Mouse (Mus musculus): ENCODE data around the gene Ppp1r26. TPM values are rescaled to one million over a fixed set of nuclear protein-coding genes. Genes with fewer than 3 reads are reported as not detected.

The Ppp1r26 gene
- total RNA-seq (2021) = 1 to 10 TPM; 4.4 to 4.8 TPM
- long read RNA-seq, experiment 1, partial matches to known transcripts = 0 of 4 reads
- long read RNA-seq, experiment 1, other reads (novel, unspliced or antisense) = 4 of 4 reads
- long read RNA-seq, experiment 2, partial matches to known transcripts = 0 of 1 reads
- long read RNA-seq, experiment 2, other reads (novel, unspliced or antisense) = 1 of 1 reads

- DNase-seq = peak in 1 of 2 experiments; percentile 33
Observed at GRCm38 (mm10) chr2:28446515-28447314, at the start of gene Ppp1r26. TSS of gene Ppp1r26 (plus strand) at chr2:28446800.

- no peak for DNase-seq
Observed at GRCm38 (mm10) chr2:28396928-28397327, 49.7 kb upstream of the Ppp1r26 start.

GRCm38 (mm10) chr2:28397417-28398119 lies 49.0 kb upstream of the Ppp1r26 start:
- DNase-seq = no peak

- peak; percentile 27 to 57 for DNase-seq
Observed at GRCm38 (mm10) chr2:28401647-28402046, 45.0 kb upstream of the Ppp1r26 start.

GRCm38 (mm10) chr2:28402128-28402527 lies 44.5 kb upstream of the Ppp1r26 start:
- peak in 1 of 2 experiments; percentile 36 for DNase-seq

GRCm38 (mm10) chr2:28407796-28408195 lies 38.8 kb upstream of the Ppp1r26 start:
- DNase-seq = no peak

- DNase-seq = no peak
Observed at GRCm38 (mm10) chr2:28409144-28409543, 37.5 kb upstream of the Ppp1r26 start.

GRCm38 (mm10) chr2:28409566-28409965 lies 37.0 kb upstream of the Ppp1r26 start:
- DNase-seq = no peak

- peak; percentile 15 to 17 for DNase-seq
Observed at GRCm38 (mm10) chr2:28412936-28413335, 33.7 kb upstream of the Ppp1r26 start.

- no peak for DNase-seq
Observed at GRCm38 (mm10) chr2:28414116-28414756, 32.4 kb upstream of the Ppp1r26 start.

GRCm38 (mm10) chr2:28414757-28415137 lies 31.9 kb upstream of the Ppp1r26 start:
- no peak for DNase-seq

GRCm38 (mm10) chr2:28415387-28416024 lies 31.1 kb upstream of the Ppp1r26 start:
- DNase-seq = peak; percentile 52 to 65

GRCm38 (mm10) chr2:28416511-28416910 lies 30.1 kb upstream of the Ppp1r26 start:
- no peak for DNase-seq

- peak; percentile 81 to 93 for DNase-seq
Observed at GRCm38 (mm10) chr2:28418034-28418433, 28.6 kb upstream of the Ppp1r26 start.

- DNase-seq = peak; percentile 74 to 94
Observed at GRCm38 (mm10) chr2:28419898-28420297, 26.7 kb upstream of the Ppp1r26 start.

- DNase-seq = peak in 1 of 2 experiments; percentile 61
Observed at GRCm38 (mm10) chr2:28423167-28423566, 23.4 kb upstream of the Ppp1r26 start.

GRCm38 (mm10) chr2:28427226-28427625 lies 19.4 kb upstream of the Ppp1r26 start:
- no peak for DNase-seq

GRCm38 (mm10) chr2:28430846-28431245 lies 15.8 kb upstream of the Ppp1r26 start:
- no peak for DNase-seq

GRCm38 (mm10) chr2:28432811-28433210 lies 13.8 kb upstream of the Ppp1r26 start:
- DNase-seq = no peak

- DNase-seq = no peak
Observed at GRCm38 (mm10) chr2:28433512-28433911, 13.1 kb upstream of the Ppp1r26 start.

GRCm38 (mm10) chr2:28435401-28435800 lies 11.2 kb upstream of the Ppp1r26 start:
- DNase-seq = no peak

- no peak for DNase-seq
Observed at GRCm38 (mm10) chr2:28440842-28441241, 5.8 kb upstream of the Ppp1r26 start.
